In genomic region chr8:123212321-123213117, GRCm38 (mm10) we compare ENCODE assay signal across 8 mouse cellular contexts. TPM values are rescaled to one million over a fixed set of nuclear protein-coding genes. Genes with fewer than 3 reads are reported as not detected.
DNase-seq lines count a peak whose midpoint lies in the region; ATAC-seq and TF ChIP-seq lines count a peak whose summit lies in the region.

Gene Chmp1a (minus strand): TSS chr8:123212763.
Gene Spata33 (plus strand): TSS chr8:123212832.

- H3K4me1 ChIP-seq in brown adipose tissue, adult 24 weeks (ENCODE audit: control insufficient read depth, insufficient read depth, insufficient read length, low read length) = no peaks in the 10 kb centered on the region
- peaks cover 37% of the 10 kb centered on the region for H3K4me1 ChIP-seq in heart, embryonic 13.5 days
- peaks cover 14% of the 10 kb centered on the region for H3K4me1 ChIP-seq in kidney, postnatal 0 days (replicated peaks; ENCODE audit: insufficient read depth, low read length)
- peaks cover 12% of the 10 kb centered on the region in 2 experiments for H3K4me1 ChIP-seq in liver, embryonic 14.5 days (replicated peaks; ENCODE audit: control insufficient read depth in 2 of 2, insufficient read depth in 2 of 2, low read length in 1 of 2)
- H3K4me1 ChIP-seq in stomach, embryonic 15.5 days = peaks cover 13% of the 10 kb centered on the region

- DNase-seq in CD8-positive naive resting alpha-beta T cell, adult 2 months (ENCODE audit: low read depth in 2 of 2, low spot score in 2 of 2) = peak; percentile 77 to 78
- DNase-seq in kidney, postnatal 0 days (ENCODE audit: low spot score) = peak; percentile 96
- peak; percentile 80 to 86 (median 85) for DNase-seq in liver, embryonic 14.5 days (ENCODE audit: low read depth in 3 of 3, low spot score in 3 of 3)
- peak; percentile 100 for DNase-seq in neural tube, embryonic 10.5 days (ENCODE audit: extremely low spot score, low spot score)

- ATAC-seq in erythroid progenitor cell, adult 5-6 weeks (replicated peaks; ENCODE audit: low FRiP score, poor library complexity, severe bottlenecking) = peak; percentile 80
- peak; percentile 89 for ATAC-seq in heart, embryonic 13.5 days (ENCODE audit: extremely low read depth, insufficient number of reproducible peaks, low FRiP score, low TSS enrichment)
- peak; percentile 97 for ATAC-seq in kidney, postnatal 0 days (replicated peaks; ENCODE audit: low FRiP score, low read depth)
- ATAC-seq in liver, embryonic 14.5 days (ENCODE audit: insufficient read depth) = peak; percentile 88
- peak; percentile 94 for ATAC-seq in stomach, embryonic 15.5 days (ENCODE audit: insufficient read depth, low FRiP score, low read depth)

- peak within 1 kb of the TSS; percentile 97 for H3K4me3 ChIP-seq in brown adipose tissue, adult 24 weeks (ENCODE audit: insufficient read depth, low read depth, low read length)
- peak within 1 kb of the TSS; percentile 99 for H3K4me3 ChIP-seq in heart, embryonic 13.5 days
- H3K4me3 ChIP-seq in kidney, postnatal 0 days (replicated peaks; ENCODE audit: low read depth, low read length) = peak within 1 kb of the TSS; percentile 95
- H3K4me3 ChIP-seq in liver, embryonic 14.5 days (ENCODE audit: insufficient read depth in 1 of 2, low read depth in 2 of 2, low read length in 2 of 2) = peak within 1 kb of the TSS; percentile 80 to 89
- H3K4me3 ChIP-seq in stomach, embryonic 15.5 days (replicated peaks) = peak within 1 kb of the TSS; percentile 98

- no peaks in the 10 kb centered on the region for H3K27me3 ChIP-seq in heart, embryonic 13.5 days (replicated peaks)
- H3K27me3 ChIP-seq in kidney, postnatal 0 days (ENCODE audit: insufficient read depth, low read length) = no peaks in the 10 kb centered on the region
- no peaks in the 10 kb centered on the region for H3K27me3 ChIP-seq in liver, embryonic 14.5 days (ENCODE audit: control insufficient read depth, insufficient read depth, low read length)
- H3K27me3 ChIP-seq in stomach, embryonic 15.5 days (replicated peaks) = no peaks in the 10 kb centered on the region

- peak within 1 kb of the TSS; percentile 63 for H3K27ac ChIP-seq in brown adipose tissue, adult 24 weeks (replicated peaks; ENCODE audit: low read depth, low read length)
- H3K27ac ChIP-seq in heart, embryonic 13.5 days (replicated peaks) = peak within 1 kb of the TSS; percentile 51
- H3K27ac ChIP-seq in kidney, postnatal 0 days = peak within 1 kb of the TSS; percentile 80
- peak within 1 kb of the TSS; percentile 31 for H3K27ac ChIP-seq in liver, embryonic 14.5 days
- H3K27ac ChIP-seq in stomach, embryonic 15.5 days = peak within 1 kb of the TSS; percentile 58; the same call in 1 of the 2 replicates

- no peaks in the 10 kb centered on the region for H3K9me3 ChIP-seq in heart, embryonic 13.5 days
- no peaks in the 10 kb centered on the region for H3K9me3 ChIP-seq in kidney, postnatal 0 days (replicated peaks; ENCODE audit: low read length)
- no peaks in the 10 kb centered on the region for H3K9me3 ChIP-seq in liver, embryonic 14.5 days (ENCODE audit: control insufficient read depth, low read length)
- no peaks in the 10 kb centered on the region for H3K9me3 ChIP-seq in stomach, embryonic 15.5 days

- TF ChIP-seq EP300 in liver, embryonic 14.5 days (IDR thresholded peaks at IDR 0.05; ENCODE audit: low read depth) = peak; percentile 59; the same call in 1 of the 2 replicates

- peak within 1 kb of the TSS; percentile 97 for H3K4me2 ChIP-seq in heart, embryonic 13.5 days
- peak within 1 kb of the TSS; percentile 88 for H3K4me2 ChIP-seq in kidney, postnatal 0 days (ENCODE audit: low read length)
- peak within 1 kb of the TSS; percentile 95 for H3K4me2 ChIP-seq in liver, embryonic 14.5 days (ENCODE audit: low read depth)
- peak within 1 kb of the TSS; percentile 81 for H3K4me2 ChIP-seq in stomach, embryonic 15.5 days

- WGBS in heart, embryonic 13.5 days = 1% methylated on average over 76 of the region's 76 CpGs
- 1% methylated on average over 73 of the region's 76 CpGs for WGBS in kidney, postnatal 0 days
- WGBS in liver, embryonic 14.5 days (ENCODE audit: insufficient replicate concordance) = under 1% methylated on average over 76 of the region's 76 CpGs
- 2% methylated on average over 70 of the region's 76 CpGs for WGBS in stomach, embryonic 15.5 days

- peak within 1 kb of the TSS; percentile 93 for H3K9ac ChIP-seq in heart, embryonic 13.5 days
- peak within 1 kb of the TSS; percentile 97 for H3K9ac ChIP-seq in kidney, postnatal 0 days (ENCODE audit: low read depth, low read length)
- H3K9ac ChIP-seq in liver, embryonic 14.5 days (replicated peaks) = peak within 1 kb of the TSS; percentile 82
- peak within 1 kb of the TSS; percentile 100 for H3K9ac ChIP-seq in stomach, embryonic 15.5 days

- H3K36me3 ChIP-seq in heart, embryonic 13.5 days = peaks cover 27% of the 10 kb centered on the region
- peaks cover 10% of the 10 kb centered on the region; the same call in 1 of the 2 replicates for H3K36me3 ChIP-seq in kidney, postnatal 0 days (ENCODE audit: insufficient read depth, low read length)
- H3K36me3 ChIP-seq in liver, embryonic 14.5 days (replicated peaks; ENCODE audit: control insufficient read depth, insufficient read depth, low read depth) = peaks cover 12% of the 10 kb centered on the region
- peaks cover 24% of the 10 kb centered on the region for H3K36me3 ChIP-seq in stomach, embryonic 15.5 days

- peak; percentile 77 for TF ChIP-seq CTCF in kidney, postnatal 0 days (IDR thresholded peaks at IDR 0.05; ENCODE audit: low read depth)
- TF ChIP-seq CTCF in liver, embryonic 14.5 days (IDR thresholded peaks at IDR 0.05; ENCODE audit: low read depth) = peak; percentile 69

RNA-seq across cellular contexts. Expression of gene Chmp1a, which starts in this region (rescaled TPM):
- 34.7 and 39.5 TPM in 2 replicates for polyA plus RNA-seq in brown adipose tissue, adult 24 weeks (2012; ENCODE audit: insufficient read depth, insufficient read length, missing spikeins)
- total RNA-seq in erythroid progenitor cell, adult 5-6 weeks (2015; ENCODE audit: low replicate concordance) = 20.1 and 49.0 TPM in 2 replicates
- total RNA-seq in erythroid progenitor cell, adult 5-6 weeks (2017; ENCODE audit: low replicate concordance) = 19.7 and 25.7 TPM in 2 replicates
- polyA plus RNA-seq in heart, embryonic 13.5 days (2015; fragmentation: Nextera tagmentation; extraction: Ambion mirVana) = 91.2 and 99.4 TPM in 2 replicates
- polyA plus RNA-seq in kidney, postnatal 0 days (2015; fragmentation: Nextera tagmentation; extraction: Ambion mirVana) = 126 and 138 TPM in 2 replicates
- 29.9 and 30.9 TPM in 2 replicates for polyA plus RNA-seq in liver, embryonic 14.5 days (2012; rRNA removed)
- polyA plus RNA-seq in liver, embryonic 14.5 days (2014; fragmentation: Nextera tagmentation; extraction: Ambion mirVana) = 42.9 and 44.6 TPM in 2 replicates
- polyA plus RNA-seq in stomach, embryonic 15.5 days (2015; fragmentation: Nextera tagmentation; extraction: Ambion mirVana) = 135 and 150 TPM in 2 replicates

RNA-seq across cellular contexts. Expression of gene Spata33, which starts in this region (rescaled TPM):
- 5.8 TPM in 1 of 2 replicates, not detected in the other for polyA plus RNA-seq in brown adipose tissue, adult 24 weeks (2012; ENCODE audit: insufficient read depth, insufficient read length, missing spikeins)
- total RNA-seq in erythroid progenitor cell, adult 5-6 weeks (2015; ENCODE audit: low replicate concordance) = not detected in 2 replicates
- total RNA-seq in erythroid progenitor cell, adult 5-6 weeks (2017; ENCODE audit: low replicate concordance) = 0.26 and 2.3 TPM in 2 replicates
- 3.7 TPM in 2 replicates for polyA plus RNA-seq in heart, embryonic 13.5 days (2015; fragmentation: Nextera tagmentation; extraction: Ambion mirVana)
- polyA plus RNA-seq in kidney, postnatal 0 days (2015; fragmentation: Nextera tagmentation; extraction: Ambion mirVana) = 7.1 and 8.2 TPM in 2 replicates
- polyA plus RNA-seq in liver, embryonic 14.5 days (2012; rRNA removed) = 0.21 and 0.60 TPM in 2 replicates
- polyA plus RNA-seq in liver, embryonic 14.5 days (2014; fragmentation: Nextera tagmentation; extraction: Ambion mirVana) = 0.08 and 0.16 TPM in 2 replicates
- polyA plus RNA-seq in stomach, embryonic 15.5 days (2015; fragmentation: Nextera tagmentation; extraction: Ambion mirVana) = 3.0 and 3.1 TPM in 2 replicates

Comparison
In these comparisons a context has a peak if more than half of its experiments do, and no peak if none do; other contexts are left out.
1. Peak in every context shown above with its lines: DNase-seq, ATAC-seq, H3K4me3 ChIP-seq and H3K27ac ChIP-seq.